Mouse (Mus musculus) testis, postnatal 10 days (tissue): ENCODE measurements around the gene Trpm2.
A peak's percentile ranks its signal among the peaks of the same experiment; 100 is the strongest.
"Not testable (repeated sequence)": the region's sequence is repeated elsewhere in the genome, so short reads cannot be mapped to it uniquely, and the experiment has no call there.

ENCODE experiments used
- DNase-seq: peaks from one replicate; pipeline ENCODE4 v3.0.0; 2021; ENCODE audit warnings: low spot score

Gene Trpm2

DNA sequence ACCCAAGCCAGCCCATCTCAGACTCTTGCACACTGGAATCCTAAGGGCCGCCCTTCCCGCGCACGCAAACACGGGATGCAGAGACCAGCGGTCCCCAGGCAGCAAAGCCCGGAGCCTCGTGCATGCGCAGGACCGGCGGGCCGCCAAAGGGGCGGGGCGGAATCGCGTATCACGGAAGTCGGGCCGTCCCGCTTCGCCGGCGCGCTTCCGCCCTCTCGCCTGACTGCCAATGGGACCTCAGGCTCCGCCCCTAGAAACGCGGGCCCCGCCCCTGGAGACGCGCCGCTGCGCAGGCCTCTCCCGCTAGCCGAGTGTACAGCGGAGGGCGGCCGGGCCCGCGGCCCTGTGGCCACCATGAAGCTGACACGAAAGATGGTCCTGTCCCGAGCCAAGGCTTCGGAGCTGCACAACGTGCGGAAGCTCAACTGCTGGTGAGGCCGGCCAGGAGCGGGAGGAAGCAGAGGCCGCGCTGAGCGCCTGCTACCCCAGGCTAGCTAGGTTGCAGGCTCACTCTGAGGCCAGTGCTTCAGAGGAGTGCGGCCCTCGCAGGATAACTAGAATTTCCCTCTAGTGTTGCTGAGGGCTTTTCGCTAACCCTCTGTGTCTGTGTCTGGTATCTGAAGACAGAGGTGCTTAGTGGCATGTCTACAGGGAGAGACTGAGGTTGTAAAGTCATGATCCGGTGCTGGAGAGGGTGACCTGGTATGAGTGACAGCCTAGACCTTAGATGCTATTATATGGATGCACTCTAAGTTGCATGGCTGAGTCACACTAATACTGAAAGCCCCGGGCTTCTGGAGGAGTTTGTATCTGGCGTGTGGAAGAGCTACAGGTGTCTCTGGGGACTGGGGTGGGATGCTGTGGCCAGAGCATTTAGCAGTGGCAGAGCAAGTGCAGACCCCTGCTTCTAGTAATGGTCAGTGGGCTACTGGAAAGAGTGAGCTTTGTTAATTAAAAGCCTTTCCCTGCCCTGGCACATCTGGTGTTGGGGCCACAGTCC, 8.3 kb upstream of the Trpm2 start, which contains the start of gene 1810043G02Rik:
TSS of gene 1810043G02Rik (plus strand) at position 174 of the 1,000 bp plus-strand sequence.
- DNase-seq = peak; percentile 100

DNA sequence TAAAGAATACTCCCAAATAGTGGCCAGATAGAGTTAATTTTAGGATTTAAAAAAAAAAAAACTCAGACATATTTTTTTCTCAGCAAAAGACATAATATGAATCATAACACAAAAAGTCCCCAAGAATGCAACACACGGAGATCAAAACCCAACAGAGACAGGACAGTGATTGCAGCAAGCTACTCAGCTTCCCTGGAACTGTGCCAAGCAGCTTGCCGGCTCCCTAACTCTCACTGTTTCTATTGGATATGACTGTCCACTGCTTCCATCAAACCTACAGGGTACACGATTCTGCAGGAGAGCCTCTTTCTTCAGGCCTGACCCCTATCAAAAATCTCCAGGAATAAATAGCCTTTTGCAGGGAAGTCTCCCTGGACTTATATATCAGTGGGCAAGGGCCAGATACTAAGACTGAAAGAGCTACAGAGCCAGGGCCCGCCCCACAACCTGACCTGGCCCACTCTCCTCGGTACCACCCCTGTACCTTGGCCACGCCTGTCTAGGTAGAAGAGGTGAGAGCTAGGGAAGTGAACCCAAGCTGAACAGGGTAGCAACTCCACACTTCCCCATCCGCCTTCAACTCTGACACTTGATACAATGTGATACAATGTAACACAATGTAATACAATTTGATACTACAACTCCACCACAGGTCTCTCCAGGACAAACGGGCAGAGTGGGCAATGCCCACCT, 6.2 kb upstream of the Trpm2 start:
- DNase-seq = peak; percentile 68

DNA sequence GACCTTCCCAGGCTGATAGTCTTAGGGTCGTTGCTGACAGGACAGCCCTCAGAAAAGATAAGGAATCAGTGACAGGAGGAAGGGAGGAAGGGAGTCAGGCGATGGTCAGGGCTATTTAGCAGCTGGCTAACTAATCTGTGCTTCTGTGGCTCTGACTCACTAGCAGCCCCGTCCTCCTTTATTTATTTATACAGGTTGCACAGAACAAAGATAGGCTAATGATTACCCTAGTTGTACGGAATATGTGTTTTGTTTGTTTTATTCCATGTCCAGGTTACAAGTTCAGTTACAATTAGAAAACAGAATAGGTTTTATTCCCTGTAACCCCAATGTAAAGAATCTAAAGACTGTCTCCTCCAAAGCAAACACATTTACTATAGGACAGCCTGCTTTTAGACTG, 5.3 kb upstream of the Trpm2 start:
- DNase-seq = no peak

DNA sequence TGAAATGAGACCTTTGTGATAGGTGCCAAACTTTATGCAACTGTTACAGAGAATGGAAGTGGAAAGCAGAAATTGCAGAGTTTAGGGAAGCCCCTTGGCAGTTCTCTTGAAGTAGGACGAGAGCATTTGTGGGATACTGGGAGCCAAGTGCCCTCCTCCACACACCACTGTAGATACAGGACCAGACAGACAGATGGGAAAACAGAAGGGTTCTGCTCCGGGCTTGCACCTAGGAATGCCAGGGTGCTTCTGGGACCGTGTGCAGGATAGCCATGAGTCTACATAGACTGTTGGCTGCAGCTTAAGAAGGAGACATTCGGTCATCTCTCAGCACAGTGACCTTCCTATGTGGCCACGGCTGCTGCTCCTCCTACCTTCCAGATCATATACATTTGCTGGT, 4.4 kb upstream of the Trpm2 start:
- no peak for DNase-seq

DNA sequence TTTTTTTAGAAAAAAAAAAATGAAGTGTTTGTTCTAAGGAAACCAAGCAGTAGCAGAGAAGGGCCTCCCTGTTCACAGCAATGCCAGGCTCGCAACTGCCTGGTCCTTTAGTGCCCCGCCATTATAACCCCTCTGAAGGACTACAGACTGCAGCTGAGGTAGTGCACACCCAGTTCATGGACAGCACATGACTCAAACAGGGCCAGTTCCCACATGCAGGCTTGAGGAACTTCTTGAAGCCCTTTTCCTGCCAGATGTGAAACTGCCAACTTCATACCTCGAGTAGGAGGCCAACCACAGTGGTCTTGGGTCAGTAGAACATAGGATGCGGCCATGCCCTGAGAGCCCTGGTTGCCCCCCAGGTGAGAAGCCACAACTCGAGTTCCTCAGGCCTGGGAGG, 4.0 kb upstream of the Trpm2 start:
- DNase-seq = no peak

DNA sequence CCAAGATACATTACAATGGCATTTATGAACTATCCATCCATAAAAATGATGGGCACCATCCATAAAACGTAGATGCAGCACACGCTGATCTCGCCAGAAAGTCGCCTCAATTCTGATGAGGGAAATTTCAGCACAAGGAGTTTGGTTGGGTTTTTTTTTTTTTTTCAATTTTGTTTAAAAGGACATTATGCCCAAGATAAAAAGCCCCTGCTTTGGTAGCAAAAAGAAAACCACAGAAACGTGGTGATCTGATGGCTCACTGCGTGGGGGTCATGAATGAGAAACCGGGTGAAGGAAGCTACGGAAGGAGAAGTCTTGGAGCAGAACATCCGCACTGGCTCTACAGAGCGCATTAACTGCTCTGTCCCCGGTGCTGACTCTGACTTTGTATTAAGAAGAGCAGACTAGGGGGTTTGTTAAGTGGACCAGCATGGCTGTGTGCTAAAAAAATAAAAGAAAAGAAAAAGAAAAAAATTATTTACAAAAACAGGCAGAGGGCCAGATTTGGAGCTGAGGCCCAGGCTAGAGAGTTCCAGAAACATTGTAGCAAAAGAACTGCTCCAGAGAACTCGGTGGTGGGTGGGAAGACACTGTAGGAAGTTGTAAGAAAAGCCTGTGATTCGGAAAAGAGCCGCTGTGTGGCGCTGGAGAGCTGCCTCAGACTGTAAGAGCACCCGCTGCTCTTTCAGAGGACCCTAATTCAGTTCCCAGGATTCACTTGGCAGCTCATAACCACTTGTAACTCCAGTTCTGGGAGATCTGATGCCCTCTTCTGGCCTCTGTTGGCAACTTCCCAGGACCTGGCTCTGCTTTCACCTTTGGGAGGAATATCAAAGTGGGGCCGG, 1.6 kb upstream of the Trpm2 start:
- DNase-seq = peak; percentile 85

- no peak for DNase-seq
Measured at GRCm38 (mm10) chr10:77971191-77971590, 828 bp upstream of the Trpm2 start.

DNA sequence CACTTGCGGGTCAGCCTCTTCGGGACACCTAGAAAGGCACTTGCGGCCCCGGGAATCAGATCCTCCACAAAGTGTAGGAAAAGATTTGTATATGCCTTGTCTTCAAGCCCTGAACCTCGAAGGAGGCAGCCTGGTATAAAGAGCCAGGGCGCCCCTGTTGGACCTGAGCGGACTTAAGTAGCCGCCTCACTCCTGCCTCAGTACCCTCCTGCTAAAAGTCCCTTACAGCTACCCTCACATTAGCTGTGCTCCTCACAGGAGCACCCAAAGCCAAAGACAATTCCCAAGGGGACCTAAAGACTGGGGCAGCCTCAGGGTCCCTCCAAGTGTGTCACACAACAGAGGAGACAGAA, 414 bp downstream of the Trpm2 start:
- no peak for DNase-seq

GRCm38 (mm10) chr10:77969274-77969972, 940 bp downstream of the Trpm2 start:
- DNase-seq = no peak

DNA sequence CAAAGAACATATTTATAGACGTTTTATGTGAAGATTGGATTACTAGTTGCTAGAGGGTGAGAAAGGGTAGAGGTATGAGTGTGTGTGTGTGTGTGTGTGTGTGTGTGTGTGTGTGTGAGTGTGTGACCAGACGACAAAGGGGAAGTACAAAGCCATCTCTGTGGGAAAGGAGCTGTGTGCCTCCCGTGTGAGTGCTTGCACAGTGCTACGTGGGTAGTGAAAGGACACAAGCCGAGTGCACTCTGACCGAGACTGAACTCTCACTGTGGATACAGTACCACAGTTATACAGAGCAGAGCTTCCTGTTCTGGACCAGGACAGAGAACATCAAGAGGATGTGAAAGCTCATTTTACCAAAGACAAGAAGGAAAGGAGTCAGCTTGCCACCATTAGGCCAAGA, 6.4 kb downstream of the Trpm2 start:
- DNase-seq = no peak

- no peak for DNase-seq
Measured at GRCm38 (mm10) chr10:77962725-77963124, 7.6 kb downstream of the Trpm2 start.

DNA sequence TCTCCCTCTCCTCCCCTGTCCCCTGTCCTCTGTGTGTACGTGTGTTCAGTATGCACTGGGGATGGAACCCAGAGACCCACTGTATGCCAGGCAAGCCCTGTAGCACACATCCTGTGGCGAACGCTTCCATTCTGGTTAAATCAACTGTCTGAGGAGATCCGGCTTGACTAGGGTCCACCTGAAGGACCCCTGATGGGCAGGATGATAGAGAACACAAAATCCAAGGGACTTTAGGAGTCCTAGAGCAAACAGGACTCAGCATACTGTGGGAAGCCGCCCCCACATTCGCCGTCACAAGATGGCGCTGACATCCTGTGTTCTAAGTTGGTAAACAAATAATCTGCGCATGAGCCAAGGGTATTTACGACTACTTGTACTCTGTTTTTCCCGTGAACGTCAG, 19.9 kb downstream of the Trpm2 start:
- not testable (repeated sequence) for DNase-seq

DNA sequence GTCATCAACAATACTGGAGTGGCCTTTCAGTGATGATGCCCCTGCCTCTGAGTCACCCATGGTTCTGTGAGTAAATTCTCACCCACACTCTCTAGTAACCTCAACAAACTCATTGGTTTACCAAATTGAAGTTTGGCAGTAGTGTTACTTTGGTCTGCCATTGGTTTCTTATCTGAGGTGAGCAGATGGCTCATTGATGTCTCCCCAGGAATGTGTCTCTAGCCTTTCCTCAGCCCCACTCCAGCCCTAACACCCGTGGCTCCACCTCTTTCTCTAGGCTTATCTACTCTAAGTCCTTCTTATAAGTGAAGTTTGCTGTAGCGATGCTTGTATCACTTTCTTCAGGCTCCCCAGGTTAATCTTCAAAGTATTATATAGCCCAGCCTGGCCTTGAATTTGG, 30.7 kb downstream of the Trpm2 start:
- DNase-seq = no peak

- no peak for DNase-seq
Measured at GRCm38 (mm10) chr10:77927375-77927774, 43.0 kb downstream of the Trpm2 start.

DNA sequence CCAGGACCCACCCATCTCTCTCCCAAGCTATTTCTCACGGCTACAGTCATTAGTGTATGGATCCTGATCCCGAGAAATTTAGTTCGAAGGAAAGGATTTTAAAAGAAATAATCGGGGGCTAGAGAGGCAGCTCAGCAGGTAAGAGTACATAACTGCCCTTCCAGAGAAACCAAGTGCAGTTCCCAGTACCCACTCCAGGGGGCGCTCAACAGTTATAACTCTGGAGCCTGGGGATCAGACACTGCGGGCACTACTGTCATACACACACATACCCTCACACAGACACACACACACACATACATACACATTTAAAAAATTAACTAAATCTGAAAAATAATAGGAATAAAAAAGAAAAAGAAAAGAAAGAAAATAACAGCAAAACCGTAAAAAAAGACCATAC, 44.2 kb downstream of the Trpm2 start:
- peak; percentile 70 for DNase-seq

GRCm38 (mm10) chr10:77922681-77923080, 47.7 kb downstream of the Trpm2 start:
- DNase-seq = no peak

DNA sequence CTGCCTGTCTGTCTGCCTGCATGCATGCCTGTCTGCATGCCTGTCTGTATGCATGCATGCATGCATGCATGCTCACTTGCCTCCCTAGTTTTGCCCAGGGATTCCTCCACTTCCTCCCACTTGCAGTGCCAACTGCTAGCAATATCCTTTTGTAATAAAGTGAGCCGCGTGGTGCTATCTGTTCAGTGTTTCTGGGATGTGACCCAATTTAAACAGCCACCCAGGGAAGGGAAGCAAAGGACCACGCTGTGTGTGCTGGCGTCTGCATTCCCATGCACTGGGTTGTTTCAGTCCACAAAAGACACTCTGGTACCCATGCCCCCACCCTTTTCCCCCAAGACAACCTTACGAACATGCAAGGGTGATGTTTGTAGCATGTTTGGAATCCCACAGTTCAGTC, 49.4 kb downstream of the Trpm2 start:
- no peak for DNase-seq

DNA sequence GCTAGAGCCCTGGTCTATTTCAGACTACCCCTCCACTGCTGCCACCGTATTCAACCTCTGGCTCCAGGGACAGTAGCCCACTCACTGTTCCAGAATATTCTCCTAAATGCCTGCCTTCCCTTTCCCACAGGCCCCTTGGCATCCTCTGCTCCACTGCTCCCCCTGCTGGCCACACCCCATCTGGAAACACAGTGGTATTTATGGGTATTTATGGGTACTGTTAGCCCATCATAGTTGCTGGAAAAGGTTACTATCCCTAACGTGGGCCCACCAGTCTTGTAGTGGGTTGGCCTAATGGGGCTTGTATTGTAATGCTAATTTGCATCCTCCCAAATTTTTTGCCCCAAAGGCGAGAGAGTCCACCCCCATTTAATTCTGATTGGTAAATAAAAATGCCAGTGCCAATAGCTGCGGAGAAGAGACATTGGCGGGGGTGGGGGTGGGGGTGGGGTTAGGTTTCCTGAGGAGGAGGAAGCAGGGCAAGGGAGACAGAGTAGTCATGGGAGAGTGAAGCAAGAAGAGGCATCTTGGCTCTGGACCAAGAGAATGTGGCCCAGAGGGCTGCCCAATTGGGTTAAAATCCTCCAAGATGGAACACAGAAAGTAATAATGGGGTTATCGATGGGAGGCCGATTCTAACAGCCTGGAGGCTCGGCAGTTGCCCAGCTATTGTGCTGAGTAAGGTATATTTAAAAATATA, 53.6 kb downstream of the Trpm2 start:
- DNase-seq = peak; percentile 85

- no peak for DNase-seq
Measured at GRCm38 (mm10) chr10:77913292-77913691, 57.1 kb downstream of the Trpm2 start.

- DNase-seq = no peak
Measured at GRCm38 (mm10) chr10:77912605-77913004, 57.8 kb downstream of the Trpm2 start.
